Mouse (Mus musculus): ENCODE results near the gene Zhx3.

Gene Zhx3

DNA sequence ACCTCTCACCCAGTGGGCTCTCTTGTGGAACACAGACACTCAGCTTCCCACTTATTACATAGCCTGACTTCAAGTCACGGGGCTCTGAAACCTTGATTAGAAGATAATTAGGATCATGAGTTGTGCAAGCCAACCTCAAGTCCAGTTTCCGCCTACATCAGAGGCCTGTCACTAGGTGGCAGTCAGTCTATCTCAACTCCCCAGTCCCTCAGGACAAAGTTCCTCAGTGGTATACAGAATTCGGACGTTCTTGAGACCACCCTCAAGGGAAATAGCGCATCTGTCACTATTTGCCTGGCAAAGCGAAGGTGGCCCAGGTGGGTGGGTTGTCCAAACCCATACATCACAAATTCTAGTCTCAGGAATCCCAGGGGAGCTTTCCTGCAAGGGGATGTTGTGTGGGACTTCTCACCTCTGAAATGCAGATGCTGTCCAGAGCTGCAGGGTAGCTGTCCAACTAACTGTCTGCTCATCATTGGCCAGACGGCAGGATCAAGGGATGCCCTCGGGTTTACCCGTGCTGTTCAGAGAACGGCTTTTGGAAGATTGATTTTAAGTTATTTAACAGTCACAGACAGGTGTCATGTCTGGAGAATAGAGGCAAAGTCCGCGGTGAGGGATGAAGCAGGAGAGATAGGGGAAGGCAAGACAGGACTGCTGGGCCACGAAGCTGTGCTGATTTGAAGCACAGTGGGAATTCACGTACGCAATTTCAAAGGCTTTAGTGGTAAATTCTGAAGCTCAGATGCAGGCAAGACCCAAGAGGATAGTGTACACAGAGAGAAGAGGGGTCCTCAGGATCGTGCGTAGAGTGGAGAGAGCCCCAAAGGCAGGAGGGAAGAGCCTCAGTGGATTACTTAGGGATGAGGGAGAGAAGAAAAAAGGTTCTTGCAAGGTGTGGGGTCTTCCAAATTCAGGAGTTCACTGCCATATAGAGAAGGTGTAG, 142.7 kb downstream of the Zhx3 start:
- no peak for ATAC-seq (ENCODE audit: low TSS enrichment)

DNA sequence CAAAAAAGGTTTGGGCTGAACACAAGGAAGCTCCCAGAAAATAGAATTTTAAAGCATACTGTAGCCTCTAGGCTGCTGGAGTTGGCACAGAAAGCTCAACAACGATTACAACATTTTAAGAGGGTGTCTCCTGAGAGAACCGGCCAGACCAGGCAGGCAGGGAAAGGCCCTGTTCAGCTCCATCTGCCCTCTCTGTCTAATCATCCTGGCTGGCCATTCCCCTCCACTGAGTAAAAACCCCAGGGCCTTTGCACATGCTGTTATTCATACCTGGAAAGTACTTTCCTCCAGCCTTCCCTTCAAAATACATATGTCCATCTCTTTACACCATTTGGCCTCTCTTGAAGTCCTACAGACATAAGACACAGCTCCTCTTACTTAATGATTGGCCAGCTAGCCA, 143.4 kb downstream of the Zhx3 start:
- no peak for ATAC-seq (ENCODE audit: low TSS enrichment)

DNA sequence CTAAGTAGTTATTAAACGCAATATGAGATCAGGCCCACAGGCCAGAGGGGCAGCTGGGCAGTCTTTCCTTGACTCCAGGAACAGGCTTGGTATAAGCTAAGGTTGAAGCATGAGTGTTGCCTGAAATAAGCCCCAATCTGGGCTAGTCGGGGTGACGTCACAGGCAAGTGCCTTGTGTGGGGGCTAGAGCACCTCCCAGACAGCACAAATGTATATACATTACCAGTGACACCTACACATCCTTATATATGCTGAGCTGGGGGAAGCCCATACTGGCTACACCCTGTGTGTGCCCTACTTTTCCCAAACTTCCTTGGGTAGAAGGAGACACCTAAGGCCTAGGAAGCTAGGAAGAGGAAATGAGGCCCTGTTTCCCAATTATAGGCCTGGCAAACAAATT, 143.8 kb downstream of the Zhx3 start:
- ATAC-seq (ENCODE audit: low TSS enrichment), result peak; percentile 63

DNA sequence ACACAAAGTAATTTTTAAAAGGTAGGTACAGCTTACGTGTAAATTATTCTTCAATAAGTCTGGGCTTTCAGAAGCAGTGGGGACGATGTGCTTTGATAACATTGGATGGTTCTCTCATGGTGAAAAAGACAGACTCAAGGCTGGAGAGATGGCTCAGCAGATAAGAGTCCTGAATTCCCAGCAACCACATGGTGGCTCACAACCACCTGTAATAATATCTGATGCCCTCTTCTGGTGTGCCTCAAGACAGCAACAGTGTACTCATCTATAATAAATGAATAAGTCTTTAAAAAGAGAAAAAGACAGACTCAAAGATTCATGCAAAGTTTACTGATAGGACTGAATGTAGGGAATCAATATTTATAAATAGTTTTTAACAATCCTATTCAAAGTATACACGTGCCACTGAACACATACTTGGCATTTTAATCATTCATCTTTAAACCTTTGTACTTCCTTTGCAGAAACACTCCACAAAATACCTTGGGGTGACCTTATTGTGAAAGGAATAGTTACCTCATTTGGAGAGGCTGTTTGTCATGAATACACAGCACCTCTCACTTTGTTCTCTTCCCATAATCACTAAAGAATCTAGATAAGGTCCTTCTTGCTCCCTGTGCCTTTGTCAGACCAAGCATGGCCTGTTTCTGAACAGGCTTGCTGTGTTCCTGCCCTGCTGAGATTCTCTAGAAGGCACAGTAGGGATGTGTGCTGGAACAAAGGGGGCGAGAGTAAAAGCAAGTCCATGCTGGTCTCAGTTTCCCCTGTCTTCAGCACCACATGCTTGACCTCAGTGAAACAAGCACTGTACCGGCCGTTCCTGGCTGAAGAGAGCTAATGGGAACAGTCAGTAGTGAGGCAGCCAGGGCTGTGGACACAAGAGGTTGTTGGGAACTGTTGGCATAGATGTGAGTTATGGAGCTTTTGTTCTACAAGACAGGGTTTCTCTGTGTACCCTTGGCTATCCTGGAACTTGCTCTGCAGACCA, 146.6 kb downstream of the Zhx3 start:
- ATAC-seq (ENCODE audit: low TSS enrichment), result no peak

DNA sequence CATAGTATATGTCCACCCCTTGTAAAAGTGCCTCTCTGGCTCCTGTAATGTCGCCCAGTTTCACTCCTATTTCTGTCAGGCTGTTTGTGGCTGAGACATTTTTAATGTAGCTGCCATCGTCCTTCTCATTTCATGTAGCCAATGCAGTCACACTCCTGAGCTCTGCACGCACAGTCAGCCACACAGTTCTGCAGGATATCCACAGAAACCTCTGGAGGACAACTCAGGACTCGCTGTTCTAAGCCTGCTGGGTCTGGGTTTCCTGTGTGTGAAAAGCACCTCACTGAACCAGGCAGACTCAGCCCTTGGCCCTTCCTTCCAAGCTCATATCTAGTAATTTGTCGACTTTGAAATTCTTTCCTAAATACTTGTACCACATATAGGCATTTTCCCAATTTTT, 148.3 kb downstream of the Zhx3 start:
- no peak for ATAC-seq (ENCODE audit: low TSS enrichment)

DNA sequence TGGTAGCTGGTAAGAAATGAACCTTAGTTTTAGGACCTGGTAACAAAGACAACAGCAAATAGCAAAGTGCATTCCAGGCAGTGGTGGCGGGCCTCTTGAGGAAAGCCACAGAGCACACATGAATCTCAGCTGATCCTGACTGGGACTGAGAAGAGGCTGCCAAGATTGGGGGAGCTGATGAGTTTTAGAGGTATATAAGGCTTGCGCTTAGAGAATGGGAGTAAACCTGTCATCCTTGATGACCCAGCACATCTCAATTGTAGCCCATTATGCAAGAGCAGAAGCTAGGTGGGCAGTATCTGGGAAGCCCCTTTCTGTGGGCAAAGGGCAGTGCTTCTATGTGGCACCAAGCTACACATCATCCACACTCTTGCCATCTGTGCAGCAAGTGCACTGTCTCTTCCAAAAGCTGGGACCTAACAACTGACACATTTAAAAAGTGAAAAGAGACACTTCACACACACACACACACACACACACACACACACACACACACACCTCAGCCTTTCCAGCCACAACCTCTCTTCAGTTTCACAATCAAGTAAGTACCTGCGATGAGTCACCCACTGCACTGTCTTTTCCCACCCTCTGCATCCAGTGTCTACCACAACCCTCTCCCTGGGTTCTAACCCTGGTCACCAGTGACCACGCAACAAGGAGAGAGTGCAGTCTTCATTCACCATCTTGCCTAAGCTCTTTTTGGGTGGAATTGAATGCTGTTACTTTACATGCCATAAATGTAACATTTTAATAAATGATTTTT, 149.0 kb downstream of the Zhx3 start:
- ATAC-seq (ENCODE audit: low TSS enrichment), result no peak

DNA sequence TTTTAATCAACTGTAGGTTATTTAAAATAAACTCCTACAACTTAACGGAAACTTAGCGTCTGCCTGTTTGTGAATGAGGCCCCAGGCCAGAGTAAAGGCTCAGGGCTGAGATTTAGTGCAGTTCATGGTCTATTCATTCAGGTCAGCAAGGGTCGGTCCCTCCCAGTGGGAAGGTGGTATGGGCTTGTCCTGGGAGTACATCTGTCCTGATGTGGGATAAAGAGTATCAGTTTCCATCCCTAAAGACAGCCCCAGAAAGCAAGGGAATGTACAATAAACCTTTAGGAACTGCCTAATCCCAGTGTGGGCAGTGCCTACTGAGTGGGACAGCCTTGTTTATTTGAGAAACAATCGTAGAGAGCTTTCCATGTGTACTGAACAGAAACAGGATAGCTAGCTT, 150.1 kb downstream of the Zhx3 start:
- ATAC-seq (ENCODE audit: low TSS enrichment), result no peak

DNA sequence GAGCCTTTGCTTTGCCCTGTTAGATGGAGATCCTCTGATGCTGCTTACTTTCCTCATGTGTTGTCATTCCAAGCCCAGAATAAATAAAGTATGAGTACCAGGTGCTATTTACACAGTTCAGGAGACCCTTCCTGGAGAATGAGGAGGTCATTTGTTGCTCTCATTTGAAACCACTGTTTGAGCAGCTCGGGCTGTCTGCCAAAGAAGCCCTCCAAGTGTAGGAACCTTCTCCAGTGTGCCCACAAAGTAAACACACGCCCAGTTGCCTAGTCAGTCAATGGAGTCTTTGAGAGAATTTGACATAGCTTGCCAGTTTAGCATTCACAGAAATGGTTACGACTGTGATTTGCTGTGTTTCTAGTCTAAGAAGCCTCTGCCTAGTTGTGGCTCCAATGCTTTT, 154.0 kb downstream of the Zhx3 start:
- ATAC-seq (ENCODE audit: low TSS enrichment), result 0 out of 2 replicates have a peak, but pooled peaks have one; percentile 12

DNA sequence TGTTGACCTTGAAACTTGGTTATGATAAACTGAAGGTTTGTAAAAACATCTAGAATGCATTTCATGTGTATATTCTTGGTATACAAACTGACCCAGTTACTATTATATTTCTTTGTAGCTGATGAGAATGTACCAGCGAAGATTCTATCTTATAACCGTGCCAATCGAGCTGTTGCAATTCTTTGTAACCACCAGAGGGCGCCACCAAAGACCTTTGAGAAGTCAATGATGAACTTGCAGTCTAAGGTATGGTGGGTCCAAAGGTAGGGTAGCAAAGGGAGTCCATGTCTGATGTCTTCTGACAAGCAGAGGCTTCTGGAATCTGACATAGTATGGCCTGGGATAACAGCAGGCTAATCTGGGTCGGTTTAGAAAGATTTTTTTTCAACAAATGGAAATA, 155.5 kb downstream of the Zhx3 start:
- no peak for ATAC-seq (ENCODE audit: low TSS enrichment)

DNA sequence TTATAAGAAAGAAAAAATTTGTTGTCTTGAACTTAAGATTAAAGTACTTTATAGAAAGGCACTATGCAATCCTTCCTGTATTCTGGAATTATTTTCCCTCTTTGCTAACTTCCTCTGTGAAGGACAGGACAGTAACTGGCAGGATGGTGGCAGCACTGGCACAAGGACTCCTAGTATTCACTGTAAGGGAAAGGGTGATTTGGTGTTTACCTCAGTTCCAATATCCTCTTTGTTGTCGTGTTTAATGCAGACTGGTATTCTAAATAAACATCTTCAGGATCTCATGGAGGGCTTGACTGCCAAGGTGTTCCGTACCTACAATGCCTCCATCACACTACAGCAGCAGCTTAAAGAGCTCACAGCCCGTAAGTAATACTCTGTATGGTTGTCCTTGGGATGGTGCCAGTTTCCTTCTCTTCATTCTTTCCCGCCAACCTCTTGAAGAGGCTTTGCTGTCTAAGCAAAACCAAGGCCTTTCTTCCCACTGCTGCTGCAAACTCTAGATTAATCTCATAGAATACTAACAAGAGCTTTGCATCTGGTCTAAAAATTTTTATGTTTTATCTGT, 157.3 kb downstream of the Zhx3 start:
- no peak for ATAC-seq (ENCODE audit: low TSS enrichment)

DNA sequence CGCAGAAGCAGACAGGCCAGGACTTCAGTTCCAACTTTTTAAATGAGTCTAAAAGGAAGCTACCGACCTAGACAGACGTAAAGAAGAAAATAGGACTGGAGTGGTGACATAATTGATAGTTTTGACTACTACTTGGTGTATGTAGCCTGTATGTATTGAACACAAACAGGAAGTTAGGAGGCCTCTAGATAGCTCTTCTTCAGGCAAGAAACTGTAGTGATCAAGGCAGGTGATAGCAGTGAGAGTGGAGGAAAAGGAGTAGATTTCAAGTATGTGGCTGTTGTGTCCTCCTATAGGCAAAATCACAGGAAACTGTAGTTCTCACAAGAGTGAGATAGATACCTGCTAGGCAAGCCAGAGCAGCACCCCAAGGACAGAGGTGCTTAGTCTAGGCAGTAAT, 165.1 kb downstream of the Zhx3 start:
- no peak for ATAC-seq (ENCODE audit: low TSS enrichment)

DNA sequence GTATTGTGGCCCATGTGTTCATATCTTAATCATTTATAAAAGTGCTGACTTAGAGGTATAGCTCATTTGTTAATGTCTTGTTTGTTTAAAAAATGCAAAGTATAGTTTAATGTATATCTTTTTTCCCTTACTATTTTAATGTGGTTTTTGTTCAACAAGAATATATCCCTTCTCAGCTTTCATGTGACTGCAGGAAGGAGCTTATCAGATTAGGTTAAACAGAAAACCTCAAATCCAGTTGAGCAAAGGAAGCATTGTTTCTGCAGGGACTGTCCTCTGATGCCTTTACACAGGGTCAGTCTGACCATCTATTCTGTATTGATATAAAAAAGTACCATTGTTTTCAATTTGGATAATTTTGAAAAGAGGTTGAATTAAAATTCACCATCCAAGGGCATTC, 170.0 kb downstream of the Zhx3 start:
- no peak for ATAC-seq (ENCODE audit: low TSS enrichment)

DNA sequence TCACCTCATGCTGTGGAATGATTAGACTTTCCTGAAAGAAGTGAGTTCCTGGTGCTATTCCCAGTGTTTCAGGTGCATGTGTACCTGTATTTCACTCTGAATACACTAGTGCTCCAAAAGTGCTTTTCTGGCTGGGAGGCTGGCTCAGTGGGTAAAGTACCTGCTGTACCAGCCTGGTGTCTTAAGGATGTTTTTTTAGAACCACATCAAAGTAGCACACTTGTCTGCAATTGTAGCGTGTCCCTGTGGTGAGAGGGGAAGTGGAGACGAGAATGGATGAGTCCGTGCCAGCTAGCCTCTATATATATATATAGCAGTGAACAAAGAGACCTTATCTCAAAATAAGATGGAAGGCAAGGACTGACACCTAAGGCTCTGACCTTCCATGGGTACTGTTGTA, 171.2 kb downstream of the Zhx3 start:
- ATAC-seq (ENCODE audit: low TSS enrichment), result peak; percentile 67; the same call in 1 of the 2 replicates

DNA sequence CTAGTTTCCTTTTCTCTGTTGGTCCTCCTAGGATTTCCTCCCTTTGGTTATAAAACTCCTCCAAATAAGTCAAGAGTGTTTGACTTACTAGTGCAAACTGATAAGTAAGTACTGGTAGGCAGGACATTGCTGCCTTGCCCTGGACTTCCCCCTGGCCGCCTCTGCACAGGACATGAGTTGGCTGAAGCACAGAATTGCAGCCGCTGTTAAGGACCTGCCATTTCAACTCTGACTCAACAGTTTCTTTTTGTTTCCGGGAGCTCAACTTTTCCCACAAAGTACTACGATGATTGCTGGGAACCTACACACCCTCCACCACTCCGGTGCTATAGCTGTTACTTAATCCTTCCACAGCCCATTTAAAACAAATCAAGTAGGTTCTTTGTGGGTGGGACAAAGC, 172.5 kb downstream of the Zhx3 start:
- no peak for ATAC-seq (ENCODE audit: low TSS enrichment)

All from frontal cortex, adult (tissue).